Mouse (Mus musculus) G1E (cell line): ENCODE data around the gene Ecm2.

Experiments used
- CTCF ChIP-seq: IDR thresholded peaks from 2 replicates; pipeline ENCODE4 v1.5.1; 2012; ENCODE audit warnings: low read depth, low read length, inconsistent platforms, mixed read lengths
- GATA1 ChIP-seq: IDR thresholded peaks from 2 replicates; pipeline ENCODE4 v1.6.1; 2012; ENCODE audit warnings: borderline replicate concordance, low read length, inconsistent platforms, mixed read lengths
- GATA2 ChIP-seq: IDR thresholded peaks from 2 replicates; pipeline ENCODE4 v1.6.1; 2012; ENCODE audit warnings: low read depth, low read length, inconsistent platforms, borderline replicate concordance
- POLR2AphosphoS5 ChIP-seq: IDR thresholded peaks from 2 replicates; pipeline ENCODE4 v1.6.1; 2012; ENCODE audit warnings: low read depth, low read length, inconsistent platforms; ENCODE audit not compliant: insufficient replicate concordance
- TAL1 ChIP-seq: conservative IDR thresholded peaks from 2 replicates; pipeline ENCODE4 v1.6.1; 2012; ENCODE audit warnings: low read depth, low read length, inconsistent platforms, mixed read lengths

GRCm38 (mm10) chr13:49471981-49472675, 32.5 kb upstream of the Ecm2 start:
- TF ChIP-seq GATA1 (no peak), CTCF (no peak), POLR2AphosphoS5 (no peak), TAL1 (no peak), GATA2 (no peak)
